Mouse (Mus musculus): Measurements from ENCODE around the gene BC005537. TPM values are rescaled to one million over a fixed set of nuclear protein-coding genes. Genes with fewer than 3 reads are reported as not detected.
"Not testable (repeated sequence)": the region's sequence is repeated elsewhere in the genome, so short reads cannot be mapped to it uniquely, and the experiment has no call there.

BC005537 gene
- polyA plus RNA-seq, 1 experiment from 2014 or later: 13.5 TPM

DNA sequence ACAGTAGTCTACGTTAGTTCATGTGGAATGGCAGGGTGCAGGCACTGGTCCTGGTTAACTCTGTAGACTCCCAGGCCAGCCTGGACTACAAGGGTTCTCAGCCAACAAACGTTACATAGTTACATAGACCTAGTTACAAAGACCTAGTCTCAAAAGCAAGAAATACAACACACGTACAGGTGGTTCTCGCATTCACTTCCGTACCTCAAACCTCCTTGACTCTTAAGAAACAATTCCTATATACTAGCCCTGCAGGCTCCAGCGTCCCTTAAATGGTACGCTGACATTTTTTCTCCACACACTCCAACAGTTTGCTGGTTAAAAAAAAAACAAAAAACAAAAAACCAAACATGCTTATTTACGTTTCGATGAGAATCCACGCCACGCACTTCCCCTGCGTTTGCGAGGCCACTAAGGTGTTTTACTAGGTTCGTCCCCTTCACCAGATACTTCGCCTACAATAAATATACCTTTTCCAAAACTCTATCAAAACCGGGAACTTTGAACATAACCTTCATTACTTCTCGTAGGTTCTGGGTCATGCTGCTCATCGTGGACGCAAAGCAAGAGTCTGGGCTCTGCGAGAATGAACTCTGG, 29.4 kb downstream of the BC005537 start:
- H3K27me3 ChIP-seq (ENCODE audit: control insufficient read depth, insufficient read depth, low read length): no peaks in the 10 kb centered on the region
- peak overlapping the region; percentile 82 for H3K9ac ChIP-seq (ENCODE audit: low read length)
- peak overlapping the region; percentile 95 for H3K27ac ChIP-seq (ENCODE audit: low read length)
- H3K9me3 ChIP-seq (replicated peaks; ENCODE audit: control insufficient read depth, low read length): no peaks in the 10 kb centered on the region
- 1% methylated on average over 20 of the region's 20 CpGs for WGBS
- peaks cover 34% of the 10 kb centered on the region for H3K4me1 ChIP-seq (ENCODE audit: control insufficient read depth, insufficient read depth, low read length)
- 0 out of 2 replicates have a peak, but pooled peaks cover 2% of the 10 kb centered on the region for H3K36me3 ChIP-seq (ENCODE audit: control insufficient read depth, insufficient read depth)
- H3K4me3 ChIP-seq (ENCODE audit: low read length): peak overlapping the region; percentile 85
- no peak for ATAC-seq (replicated peaks; ENCODE audit: extremely low read depth, insufficient read depth, low FRiP score)
- peak overlapping the region; percentile 76 for H3K4me2 ChIP-seq (ENCODE audit: low read depth, low read length)

DNA sequence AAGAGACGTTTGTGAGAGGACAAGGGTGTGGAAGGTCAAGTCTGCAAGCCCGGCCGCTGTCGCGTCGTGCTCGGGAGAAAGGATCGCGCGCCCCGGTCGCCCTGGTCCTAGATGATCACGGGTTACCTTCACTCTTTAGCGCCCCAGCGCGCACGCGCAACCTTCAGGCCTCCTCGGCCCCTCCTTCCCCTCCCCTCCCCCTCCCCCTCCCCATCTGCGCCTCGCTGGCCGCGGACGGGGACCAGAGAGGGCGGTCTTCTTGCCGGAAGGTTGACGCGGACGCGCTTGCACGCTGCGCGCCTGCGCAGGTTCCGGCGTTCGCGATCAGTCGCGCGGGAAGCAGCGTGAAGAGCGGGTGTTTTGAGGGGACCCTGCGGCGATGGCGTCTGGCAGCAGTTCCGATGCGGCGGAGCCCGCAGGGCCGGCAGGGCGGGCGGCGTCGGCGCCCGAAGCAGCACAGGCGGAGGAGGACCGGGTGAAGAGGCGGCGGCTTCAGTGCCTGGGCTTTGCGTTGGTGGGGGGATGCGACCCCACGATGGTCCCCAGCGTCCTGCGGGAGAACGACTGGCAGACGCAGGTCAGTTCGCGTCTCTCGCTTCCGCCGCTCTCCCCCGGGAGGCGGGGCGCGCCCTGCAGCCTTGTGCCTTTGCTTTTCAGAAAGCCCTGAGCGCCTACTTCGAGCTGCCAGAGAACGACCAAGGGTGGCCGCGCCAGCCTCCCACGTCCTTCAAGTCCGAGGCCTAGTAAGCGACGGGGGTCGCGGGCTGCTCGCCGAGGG, 30.1 kb downstream of the BC005537 start, which contains the start of the genes Acot13 and Tdp2:
Gene Acot13 (minus strand): TSS at position 188 of the 778 bp plus-strand sequence.
Gene Tdp2 (plus strand): TSS at position 327 of the 778 bp plus-strand sequence.
- under 1% methylated on average over 78 of the region's 90 CpGs for WGBS
- H3K4me2 ChIP-seq (ENCODE audit: low read depth, low read length): peak within 1 kb of the TSS; percentile 76
- H3K9ac ChIP-seq (ENCODE audit: low read length): peak within 1 kb of the TSS; percentile 92
- no peaks in the 10 kb centered on the region for H3K27me3 ChIP-seq (ENCODE audit: control insufficient read depth, insufficient read depth, low read length)
- 0 out of 2 replicates have a peak, but pooled peaks cover 2% of the 10 kb centered on the region for H3K36me3 ChIP-seq (ENCODE audit: control insufficient read depth, insufficient read depth)
- peak within 1 kb of the TSS; percentile 85 for H3K4me3 ChIP-seq (ENCODE audit: low read length)
- no peaks in the 10 kb centered on the region for H3K9me3 ChIP-seq (replicated peaks; ENCODE audit: control insufficient read depth, low read length)
- H3K27ac ChIP-seq (ENCODE audit: low read length): peak within 1 kb of the TSS; percentile 95
- peaks cover 29% of the 10 kb centered on the region for H3K4me1 ChIP-seq (ENCODE audit: control insufficient read depth, insufficient read depth, low read length)
- ATAC-seq (replicated peaks; ENCODE audit: extremely low read depth, insufficient read depth, low FRiP score): peak; percentile 95

DNA sequence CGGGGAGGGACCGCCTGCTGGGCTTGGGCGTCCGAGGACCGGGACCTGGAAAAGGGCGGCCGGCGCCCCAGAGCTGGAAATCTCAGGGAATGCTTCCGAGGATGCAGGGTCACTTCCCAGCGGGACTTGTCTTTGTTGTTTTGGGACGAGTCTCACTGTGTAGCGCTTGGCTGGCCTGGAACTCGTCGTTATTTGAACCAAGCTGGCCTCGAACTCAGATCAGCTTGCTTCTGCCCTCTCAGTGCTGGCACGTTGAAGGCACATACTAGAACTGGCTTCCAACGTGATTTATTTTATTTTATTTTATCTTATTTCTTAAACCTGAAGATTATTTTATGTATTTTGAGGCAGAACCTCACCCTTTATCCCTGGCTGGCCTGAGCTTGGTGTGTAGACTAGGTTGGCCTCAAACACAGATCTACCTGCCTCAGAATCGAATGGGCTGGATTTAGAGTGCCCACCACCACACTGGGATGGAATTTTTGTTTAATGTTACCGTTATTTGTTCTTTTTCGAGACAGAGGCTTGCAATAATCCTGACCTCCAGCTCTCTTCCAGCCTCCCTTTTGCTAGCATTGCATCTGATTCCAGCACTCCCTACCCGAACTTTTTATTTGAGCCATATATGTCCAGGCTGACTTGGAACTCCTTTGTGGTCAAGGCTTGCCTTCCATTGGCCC, 30.8 kb downstream of the BC005537 start:
- Histone ChIP-seq H3K9ac (ENCODE audit: low read length) (peak overlapping the region; percentile 92), H3K9me3 (replicated peaks; ENCODE audit: control insufficient read depth, low read length) (no peaks in the 10 kb centered on the region), H3K4me1 (ENCODE audit: control insufficient read depth, insufficient read depth, low read length) (peaks cover 22% of the 10 kb centered on the region), H3K27me3 (ENCODE audit: control insufficient read depth, insufficient read depth, low read length) (no peaks in the 10 kb centered on the region), H3K4me2 (ENCODE audit: low read depth, low read length) (peak overlapping the region; percentile 70), H3K27ac (ENCODE audit: low read length) (peak overlapping the region; percentile 95), H3K4me3 (ENCODE audit: low read length) (peak overlapping the region; percentile 85), H3K36me3 (ENCODE audit: control insufficient read depth, insufficient read depth) (peaks cover 4% of the 10 kb centered on the region; the same call in 1 of the 2 replicates)
- WGBS: 2% methylated on average over 21 of the region's 21 CpGs
- ATAC-seq (replicated peaks; ENCODE audit: extremely low read depth, insufficient read depth, low FRiP score): no peak; the same call in 1 of the 2 replicates

DNA sequence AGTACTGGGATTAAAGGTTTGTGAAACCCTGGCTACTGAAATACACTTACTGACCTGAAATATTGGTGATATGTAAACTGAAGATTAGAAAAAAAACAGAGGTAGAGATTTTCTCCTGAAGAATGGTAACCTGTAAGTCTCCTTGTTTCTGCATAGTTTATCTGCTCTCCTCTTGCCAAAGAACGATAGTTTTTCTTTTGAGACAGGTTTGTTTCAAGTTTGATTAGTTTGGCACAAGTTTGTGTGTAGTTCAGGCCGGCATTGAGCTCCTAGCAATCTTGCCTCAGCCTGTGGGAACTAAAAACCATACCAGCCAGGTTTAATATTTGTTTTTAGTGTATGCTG, 31.3 kb downstream of the BC005537 start:
- H3K27me3 ChIP-seq (ENCODE audit: control insufficient read depth, insufficient read depth, low read length): no peaks in the 10 kb centered on the region
- H3K4me2 ChIP-seq (ENCODE audit: low read depth, low read length): peak overlapping the region; percentile 70
- 34% methylated on average over 2 of the region's 2 CpGs for WGBS
- peak overlapping the region; percentile 85 for H3K4me3 ChIP-seq (ENCODE audit: low read length)
- peak overlapping the region; percentile 92 for H3K9ac ChIP-seq (ENCODE audit: low read length)
- peaks cover 20% of the 10 kb centered on the region for H3K4me1 ChIP-seq (ENCODE audit: control insufficient read depth, insufficient read depth, low read length)
- H3K27ac ChIP-seq (ENCODE audit: low read length): no peak overlapping the region
- H3K9me3 ChIP-seq (replicated peaks; ENCODE audit: control insufficient read depth, low read length): no peaks in the 10 kb centered on the region
- peaks cover 5% of the 10 kb centered on the region; the same call in 1 of the 2 replicates for H3K36me3 ChIP-seq (ENCODE audit: control insufficient read depth, insufficient read depth)
- no peak for ATAC-seq (replicated peaks; ENCODE audit: extremely low read depth, insufficient read depth, low FRiP score)

DNA sequence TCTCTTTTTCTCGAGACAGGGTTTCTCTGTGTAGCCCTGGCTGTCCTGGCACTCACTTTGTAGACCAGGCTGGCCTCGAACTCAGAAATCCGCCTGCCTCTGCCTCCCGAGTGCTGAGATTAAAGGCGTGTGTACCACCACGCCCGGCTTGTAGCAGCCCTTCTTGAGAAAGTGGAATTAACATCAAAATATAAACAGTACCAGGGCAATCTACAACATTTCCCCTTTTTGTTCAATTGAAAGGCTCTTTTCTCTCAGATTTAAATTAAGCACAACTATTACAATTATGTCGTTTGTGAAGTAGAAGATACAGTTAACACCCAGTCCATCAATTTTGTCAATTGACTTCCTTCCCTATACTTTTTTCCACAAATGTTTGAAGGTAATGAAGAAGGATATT, 36.3 kb downstream of the BC005537 start:
- ATAC-seq (replicated peaks; ENCODE audit: extremely low read depth, insufficient read depth, low FRiP score); H3K9me3 ChIP-seq (replicated peaks; ENCODE audit: control insufficient read depth, low read length); H3K27ac ChIP-seq (ENCODE audit: low read length); H3K9ac ChIP-seq (ENCODE audit: low read length); H3K27me3 ChIP-seq (ENCODE audit: control insufficient read depth, insufficient read depth, low read length); H3K4me2 ChIP-seq (ENCODE audit: low read depth, low read length); H3K4me3 ChIP-seq (ENCODE audit: low read length): not testable (repeated sequence)
- Histone ChIP-seq H3K36me3 (ENCODE audit: control insufficient read depth, insufficient read depth) (peaks cover 17% of the 10 kb centered on the region; the same call in 1 of the 2 replicates), H3K4me1 (ENCODE audit: control insufficient read depth, insufficient read depth, low read length) (peaks cover 12% of the 10 kb centered on the region)
- WGBS: 92% methylated on average over 8 of the region's 8 CpGs

DNA sequence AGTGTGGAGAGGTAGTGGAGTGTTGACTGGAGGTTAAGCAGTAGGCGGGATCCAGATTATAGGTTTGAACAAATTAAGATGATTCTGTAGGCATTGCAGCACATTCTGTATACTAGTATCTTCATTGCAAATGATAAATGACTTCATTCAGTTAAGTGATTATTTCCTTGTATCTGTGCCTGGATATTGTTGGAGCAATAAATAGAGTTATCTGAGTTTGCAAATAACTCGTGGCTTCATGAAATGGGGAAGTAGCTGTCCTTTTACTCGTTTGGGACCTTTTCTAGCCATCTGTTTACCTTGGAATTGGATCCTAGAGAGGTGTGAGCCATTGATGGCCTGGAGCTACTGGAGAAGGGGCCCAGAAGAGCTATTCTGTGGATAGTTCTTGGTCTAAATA, 38.4 kb downstream of the BC005537 start:
- H3K4me2 ChIP-seq (ENCODE audit: low read depth, low read length): no peak overlapping the region
- no peaks in the 10 kb centered on the region for H3K9me3 ChIP-seq (replicated peaks; ENCODE audit: control insufficient read depth, low read length)
- H3K4me1 ChIP-seq (ENCODE audit: control insufficient read depth, insufficient read depth, low read length): peaks cover 4% of the 10 kb centered on the region
- 68% methylated on average over 3 of the region's 3 CpGs for WGBS
- H3K36me3 ChIP-seq (ENCODE audit: control insufficient read depth, insufficient read depth): peaks cover 14% of the 10 kb centered on the region; the same call in 1 of the 2 replicates
- ATAC-seq (replicated peaks; ENCODE audit: extremely low read depth, insufficient read depth, low FRiP score): no peak
- H3K27me3 ChIP-seq (ENCODE audit: control insufficient read depth, insufficient read depth, low read length): no peaks in the 10 kb centered on the region
- no peak overlapping the region for H3K27ac ChIP-seq (ENCODE audit: low read length)
- no peak overlapping the region for H3K9ac ChIP-seq (ENCODE audit: low read length)
- no peak overlapping the region for H3K4me3 ChIP-seq (ENCODE audit: low read length)

DNA sequence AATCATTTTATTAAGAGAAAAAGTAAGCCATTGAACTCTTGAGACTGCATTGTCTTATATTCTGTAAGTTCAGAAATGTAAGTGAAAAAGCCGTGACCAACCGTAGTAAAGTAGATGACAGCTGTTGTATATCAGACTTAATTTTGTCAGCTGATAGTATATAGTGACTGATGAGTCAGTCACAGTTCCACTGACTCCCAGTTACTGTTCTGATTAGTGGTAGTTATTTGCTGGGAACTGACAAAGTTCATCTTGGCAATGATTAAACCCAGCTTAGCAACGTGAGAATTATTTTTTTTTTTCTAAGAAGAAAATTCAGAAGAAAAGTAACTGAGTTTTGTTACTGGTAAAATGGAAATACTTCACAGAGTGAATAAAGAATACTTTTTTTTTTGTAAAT, 40.2 kb downstream of the BC005537 start:
- WGBS: 73% methylated on average over 3 of the region's 3 CpGs
- no peaks in the 10 kb centered on the region for H3K9me3 ChIP-seq (replicated peaks; ENCODE audit: control insufficient read depth, low read length)

DNA sequence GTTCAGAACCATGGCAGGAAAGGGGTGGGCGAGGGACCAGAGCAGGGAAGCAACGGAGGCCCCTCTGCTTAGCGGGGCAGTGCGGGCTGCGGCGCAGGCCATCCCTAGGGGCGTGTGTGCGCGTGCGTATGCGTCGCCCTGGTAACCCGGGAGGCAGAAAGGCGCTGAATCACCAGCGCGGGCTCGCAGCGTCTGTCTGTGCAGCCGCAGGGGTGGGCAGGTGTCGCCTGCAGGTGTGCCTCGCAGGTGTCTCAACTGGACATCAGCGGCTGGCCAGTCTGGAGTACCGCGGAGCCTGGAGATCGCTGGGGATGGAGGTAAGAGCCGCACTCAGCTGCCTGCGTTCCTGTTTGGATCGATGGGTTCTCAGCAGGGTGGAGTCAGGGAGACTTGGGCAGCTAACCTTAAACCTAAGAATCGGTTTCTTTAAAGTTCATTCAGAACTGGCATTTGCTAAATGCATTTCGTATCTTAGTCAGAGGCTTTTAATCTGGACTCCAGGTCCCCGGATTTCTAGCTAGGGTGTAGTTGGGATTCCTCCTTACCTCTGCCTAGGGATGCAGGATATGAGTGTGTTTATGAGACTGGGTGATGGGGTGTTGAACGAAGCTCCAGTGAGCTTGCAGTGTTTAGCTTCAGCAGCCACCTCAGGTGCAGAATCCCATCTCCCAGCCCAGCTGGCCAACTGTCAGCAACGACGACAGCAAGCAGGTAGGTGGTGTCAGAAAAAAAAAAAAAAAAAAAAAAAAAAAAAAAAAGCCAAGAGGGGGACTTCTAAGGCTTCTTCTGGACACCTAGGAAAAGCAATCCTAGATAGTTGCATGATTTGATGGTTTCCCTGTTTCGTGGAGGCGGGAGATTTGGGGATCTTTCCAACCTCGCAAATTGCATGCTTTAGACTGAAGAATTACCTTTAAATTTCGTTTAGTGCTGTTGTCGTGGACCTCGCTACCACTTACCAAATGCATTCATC, 43.8 kb downstream of the BC005537 start, which contains the start of gene D130043K22Rik:
Gene D130043K22Rik (plus strand): TSS at position 153 of the 973 bp plus-strand sequence.
- Histone ChIP-seq H3K4me3 (ENCODE audit: low read length) (peak within 1 kb of the TSS; percentile 49), H3K36me3 (ENCODE audit: control insufficient read depth, insufficient read depth) (peaks cover 4% of the 10 kb centered on the region; the same call in 1 of the 2 replicates), H3K4me2 (ENCODE audit: low read depth, low read length) (peak within 1 kb of the TSS; percentile 69), H3K4me1 (ENCODE audit: control insufficient read depth, insufficient read depth, low read length) (peaks cover 5% of the 10 kb centered on the region), H3K27ac (ENCODE audit: low read length) (no peak within 1 kb of the TSS), H3K9ac (ENCODE audit: low read length) (peak within 1 kb of the TSS; percentile 26; the same call in 1 of the 2 replicates), H3K27me3 (ENCODE audit: control insufficient read depth, insufficient read depth, low read length) (no peaks in the 10 kb centered on the region), H3K9me3 (replicated peaks; ENCODE audit: control insufficient read depth, low read length) (no peaks in the 10 kb centered on the region)
- peak; percentile 80 for ATAC-seq (replicated peaks; ENCODE audit: extremely low read depth, insufficient read depth, low FRiP score)
- 18% methylated on average over 36 of the region's 40 CpGs for WGBS

More for the DNA sequence above, 40.2 kb downstream of the BC005537 start:
- peaks cover 14% of the 10 kb centered on the region; the same call in 1 of the 2 replicates for H3K36me3 ChIP-seq (ENCODE audit: control insufficient read depth, insufficient read depth)
- H3K4me3 ChIP-seq (ENCODE audit: low read length): no peak overlapping the region
- peaks cover 5% of the 10 kb centered on the region for H3K4me1 ChIP-seq (ENCODE audit: control insufficient read depth, insufficient read depth, low read length)
- no peak overlapping the region for H3K27ac ChIP-seq (ENCODE audit: low read length)
- H3K9ac ChIP-seq (ENCODE audit: low read length): no peak overlapping the region
- no peak for ATAC-seq (replicated peaks; ENCODE audit: extremely low read depth, insufficient read depth, low FRiP score)
- H3K27me3 ChIP-seq (ENCODE audit: control insufficient read depth, insufficient read depth, low read length): no peaks in the 10 kb centered on the region
- no peak overlapping the region for H3K4me2 ChIP-seq (ENCODE audit: low read depth, low read length)
